Mouse (Mus musculus): ENCODE measurements at regions not wholly inside any gene's neighbourhood (a gene's known extent, or its start where the extent isn't known, plus 50 kb on each side); places are given as distances from the start of the nearest gene placed in this dataset.

DNA sequence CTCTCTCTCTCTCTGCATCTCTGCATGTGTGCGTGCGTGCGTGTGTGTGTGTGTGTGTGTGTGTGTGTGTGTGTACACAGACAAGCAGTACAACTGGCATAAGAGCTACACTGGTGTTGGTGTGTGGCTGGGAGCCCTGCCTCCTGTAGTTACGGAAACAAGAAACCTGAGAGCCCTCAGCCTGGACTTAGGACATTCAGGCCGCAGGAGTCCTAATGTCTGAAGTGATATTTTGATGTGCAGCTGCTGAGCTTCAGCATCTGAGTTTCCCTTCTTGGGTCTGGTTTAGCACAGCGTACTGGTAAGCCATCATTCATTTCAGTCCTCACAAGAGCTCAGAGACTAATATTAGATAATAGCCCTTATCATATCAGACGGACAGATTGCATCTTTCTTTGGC lies 134.8 kb upstream of the Runx1 start:
- TF ChIP-seq CTCF (conservative IDR thresholded peaks at IDR 0.05; ENCODE audit: low read length) (no peak), NANOG (IDR thresholded peaks at IDR 0.05; ENCODE audit: borderline replicate concordance, low read length) (no peak), POU5F1 (IDR thresholded peaks at IDR 0.05; ENCODE audit: borderline replicate concordance, low read length) (no peak)

Measured in E14TG2a.4 (cell line).